Comparison of ENCODE assay signal across 7 mouse cellular contexts in genomic region chr2:165888396-165888795, GRCm38 (mm10). TPM values are rescaled to one million over a fixed set of nuclear protein-coding genes. Genes with fewer than 3 reads are reported as not detected.
DNase-seq lines count a peak whose midpoint lies in the region; ATAC-seq lines count a peak whose summit lies in the region.

No protein-coding gene starts in this region.

- no peaks in the 10 kb centered on the region for H3K27me3 ChIP-seq in forebrain, embryonic 13.5 days
- no peaks in the 10 kb centered on the region for H3K27me3 ChIP-seq in hindbrain, embryonic 10.5 days (ENCODE audit: insufficient read depth, poor library complexity, severe bottlenecking)

- no peak overlapping the region for H3K4me3 ChIP-seq in forebrain, embryonic 13.5 days
- peak overlapping the region; percentile 20; the same call in 1 of the 2 replicates for H3K4me3 ChIP-seq in hindbrain, embryonic 10.5 days

- H3K36me3 ChIP-seq in forebrain, embryonic 13.5 days (ENCODE audit: poor library complexity, severe bottlenecking) = no peaks in the 10 kb centered on the region
- no peaks in the 10 kb centered on the region for H3K36me3 ChIP-seq in hindbrain, embryonic 10.5 days

- H3K4me1 ChIP-seq in forebrain, embryonic 13.5 days = peaks cover 59% of the 10 kb centered on the region
- peaks cover 83% of the 10 kb centered on the region for H3K4me1 ChIP-seq in hindbrain, embryonic 10.5 days (replicated peaks)

- DNase-seq in NIH3T3 (ENCODE audit: low read depth) = peak; percentile 73
- DNase-seq in c-Kit-positive CD71-positive TER-119-negative erythroid progenitor cells, embryonic 14.5 days (ENCODE audit: low read depth) = peak; percentile 91
- DNase-seq in hindbrain, embryonic 10.5 days (ENCODE audit: low spot score) = peak; percentile 69
- DNase-seq in layer of hippocampus, postnatal 36 days = peak; percentile 68 to 76
- DNase-seq in right cerebral cortex, postnatal 14 days = peak; percentile 82

- peak; percentile 60; the same call in 1 of the 2 replicates for ATAC-seq in forebrain, embryonic 13.5 days
- 0 out of 2 replicates have a peak, but pooled peaks have one; percentile 9 for ATAC-seq in megakaryocyte, adult 5-6 weeks (ENCODE audit: poor library complexity, severe bottlenecking)

- 9% methylated on average over 13 of the region's 13 CpGs for WGBS in forebrain, embryonic 13.5 days
- WGBS in hindbrain, embryonic 10.5 days = 24% methylated on average over 13 of the region's 13 CpGs

- H3K9ac ChIP-seq in forebrain, embryonic 13.5 days = peak overlapping the region; percentile 50

- no peaks in the 10 kb centered on the region for H3K9me3 ChIP-seq in forebrain, embryonic 13.5 days (replicated peaks)
- H3K9me3 ChIP-seq in hindbrain, embryonic 10.5 days = no peaks in the 10 kb centered on the region

- H3K4me2 ChIP-seq in forebrain, embryonic 13.5 days = peak overlapping the region; percentile 18; the same call in 1 of the 2 replicates

- H3K27ac ChIP-seq in forebrain, embryonic 13.5 days = peak overlapping the region; percentile 100
- peak overlapping the region; percentile 98 for H3K27ac ChIP-seq in hindbrain, embryonic 10.5 days

RNA-seq across cellular contexts. Expression of gene Zmynd8, which starts 10.4 kb away (rescaled TPM):
- polyA plus RNA-seq in forebrain, embryonic 13.5 days (2015; fragmentation: Nextera tagmentation; extraction: Ambion mirVana) = 73.3 and 85.4 TPM in 2 replicates
- 60.0 and 65.2 TPM in 2 replicates for polyA plus RNA-seq in hindbrain, embryonic 10.5 days (2016; fragmentation: Nextera tagmentation; extraction: Ambion mirVana)
- 100 to 1,000 TPM; 162 to 181 TPM for total RNA-seq in layer of hippocampus, postnatal 36 days (2021)
- 26.9 and 37.5 TPM in 2 replicates for total RNA-seq in megakaryocyte, adult 5-6 weeks (2015)
- total RNA-seq in megakaryocyte, adult 5-6 weeks (2017) = 26.7 and 28.3 TPM in 2 replicates

Comparison
In these comparisons a context has a peak if more than half of its experiments do, and no peak if none do; other contexts are left out.
1. RNA of gene Zmynd8, which starts 10.4 kb away (total RNA-seq): 162 to 181 TPM in layer of hippocampus, postnatal 36 days; 26.7 to 37.5 TPM in megakaryocyte, adult 5-6 weeks; every median in the first group is over 4 times any median in the second.
2. Peak in every context shown above with its lines, with median percentiles within 50 percentile points of each other: DNase-seq.